Mouse (Mus musculus): ENCODE measurements around the gene Diaph2.

- no peak for TF ChIP-seq CTCF (IDR thresholded peaks at IDR 0.05; ENCODE audit: extremely low read depth, insufficient read depth, insufficient read length, insufficient replicate concordance)
- no peak for TF ChIP-seq POLR2A (IDR thresholded peaks at IDR 0.05; ENCODE audit: low read depth, low read length)
Measured at GRCm38 (mm10) chrX:130505626-130506025, 756.1 kb downstream of the Diaph2 start.
